8 mouse cellular contexts compared by ENCODE assay signal in the genomic region with DNA sequence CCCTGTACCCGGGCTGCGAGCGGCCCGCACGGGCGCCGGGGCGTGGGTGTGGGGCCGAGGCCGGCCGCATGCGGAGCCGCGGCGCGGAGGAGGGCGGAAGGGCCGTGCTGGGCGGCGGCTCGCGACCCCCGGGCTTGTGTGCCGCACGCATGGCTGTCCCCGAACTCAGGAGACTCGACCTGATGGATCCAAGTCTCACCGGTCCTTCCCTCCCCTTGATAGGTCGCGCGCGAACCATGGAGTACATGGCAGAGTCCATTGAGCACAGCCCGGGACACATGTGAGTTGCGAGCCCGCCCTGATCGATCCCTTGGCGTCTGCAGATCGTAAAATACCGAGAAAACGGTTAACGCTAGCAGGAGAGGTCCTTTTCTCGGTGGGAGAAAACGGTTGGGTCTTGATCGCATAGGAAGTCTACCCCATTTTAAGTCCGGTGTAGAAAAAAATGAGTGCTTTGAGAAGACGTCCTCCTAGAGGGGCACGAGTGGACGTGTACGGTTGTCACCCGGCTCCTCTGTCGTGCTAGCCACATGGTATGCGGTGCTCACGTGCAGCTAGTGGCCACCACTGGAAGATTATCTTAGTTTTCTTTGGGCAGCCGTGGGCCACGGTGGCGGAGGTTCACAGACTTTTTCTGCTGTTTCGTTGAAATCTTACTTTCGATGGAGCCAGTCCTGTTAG. TPM values are rescaled to one million over a fixed set of nuclear protein-coding genes. Genes with fewer than 3 reads are reported as not detected.
DNase-seq lines count a peak whose midpoint lies in the region; ATAC-seq and TF ChIP-seq lines count a peak whose summit lies in the region.

No protein-coding gene starts in this region.

- peak; percentile 52 for DNase-seq in 3T3-L1 (ENCODE audit: low read depth, low spot score)
- peak; percentile 46 for DNase-seq in T-cell, adult 2 months (ENCODE audit: low spot score)
- peak; percentile 47 for DNase-seq in kidney, adult 11 months
- peak; percentile 33 for DNase-seq in limb, embryonic 14.5 days (ENCODE audit: low spot score)

- peak overlapping the region; percentile 95 for H3K9ac ChIP-seq in limb, embryonic 14.5 days (ENCODE audit: low read depth, low read length, severe bottlenecking)
- H3K9ac ChIP-seq in midbrain, embryonic 13.5 days (replicated peaks) = peak overlapping the region; percentile 97
- peak overlapping the region; percentile 93 for H3K9ac ChIP-seq in stomach, embryonic 14.5 days (replicated peaks; ENCODE audit: low read depth, low read length)

- H3K4me1 ChIP-seq in limb, embryonic 14.5 days (ENCODE audit: control insufficient read depth, insufficient read depth, low read length) = peaks cover 9% of the 10 kb centered on the region
- H3K4me1 ChIP-seq in midbrain, embryonic 13.5 days (replicated peaks) = peaks cover 21% of the 10 kb centered on the region
- H3K4me1 ChIP-seq in stomach, embryonic 14.5 days (ENCODE audit: control insufficient read depth, insufficient read depth, low read length) = peaks cover 14% of the 10 kb centered on the region

- peak overlapping the region; percentile 97 for H3K4me3 ChIP-seq in limb, embryonic 14.5 days (replicated peaks; ENCODE audit: low read length)
- H3K4me3 ChIP-seq in midbrain, embryonic 13.5 days (replicated peaks) = peak overlapping the region; percentile 94
- H3K4me3 ChIP-seq in stomach, embryonic 14.5 days (ENCODE audit: low read depth, low read length) = peak overlapping the region; percentile 85

- TF ChIP-seq POLR2A in limb, embryonic 14.5 days (IDR thresholded peaks at IDR 0.05; ENCODE audit: borderline replicate concordance, extremely low read depth, insufficient read depth, insufficient read length) = no peak

- H3K4me2 ChIP-seq in limb, embryonic 14.5 days (replicated peaks; ENCODE audit: low read depth, low read length, severe bottlenecking) = peak overlapping the region; percentile 82
- peak overlapping the region; percentile 72 for H3K4me2 ChIP-seq in midbrain, embryonic 13.5 days (replicated peaks)
- H3K4me2 ChIP-seq in stomach, embryonic 14.5 days (replicated peaks; ENCODE audit: low read depth, low read length) = peak overlapping the region; percentile 86

- H3K27me3 ChIP-seq in limb, embryonic 14.5 days (ENCODE audit: control insufficient read depth, insufficient read depth, low read length) = no peaks in the 10 kb centered on the region
- no peaks in the 10 kb centered on the region for H3K27me3 ChIP-seq in midbrain, embryonic 13.5 days
- no peaks in the 10 kb centered on the region for H3K27me3 ChIP-seq in stomach, embryonic 14.5 days (ENCODE audit: control insufficient read depth, insufficient read depth, low read length)

- H3K9me3 ChIP-seq in limb, embryonic 14.5 days (ENCODE audit: control insufficient read depth, low read length) = no peaks in the 10 kb centered on the region
- H3K9me3 ChIP-seq in midbrain, embryonic 13.5 days = no peaks in the 10 kb centered on the region
- no peaks in the 10 kb centered on the region for H3K9me3 ChIP-seq in stomach, embryonic 14.5 days (ENCODE audit: control insufficient read depth, low read depth, low read length)

- peak; percentile 58 for ATAC-seq in common myeloid progenitor, adult 5-6 weeks (replicated peaks; ENCODE audit: low read depth, poor library complexity, severe bottlenecking)
- ATAC-seq in granulocyte monocyte progenitor cell, adult 5-6 weeks (replicated peaks; ENCODE audit: poor library complexity, severe bottlenecking) = peak; percentile 64
- ATAC-seq in limb, embryonic 14.5 days (ENCODE audit: low FRiP score, low read depth) = peak; percentile 82
- peak; percentile 92 for ATAC-seq in midbrain, embryonic 13.5 days
- ATAC-seq in stomach, embryonic 14.5 days (ENCODE audit: insufficient number of reproducible peaks, insufficient read depth, low FRiP score, low read depth) = peak; percentile 68

- WGBS in limb, embryonic 14.5 days = 1% methylated on average over 42 of the region's 58 CpGs
- under 1% methylated on average over 57 of the region's 58 CpGs for WGBS in midbrain, embryonic 13.5 days
- under 1% methylated on average over 48 of the region's 58 CpGs for WGBS in stomach, embryonic 14.5 days

- H3K36me3 ChIP-seq in limb, embryonic 14.5 days (ENCODE audit: control insufficient read depth, insufficient read depth, low read length) = peaks cover 8% of the 10 kb centered on the region; the same call in 1 of the 2 replicates
- 0 out of 2 replicates have a peak, but pooled peaks cover 2% of the 10 kb centered on the region for H3K36me3 ChIP-seq in midbrain, embryonic 13.5 days
- H3K36me3 ChIP-seq in stomach, embryonic 14.5 days (ENCODE audit: control insufficient read depth, insufficient read depth, low read length) = no peaks in the 10 kb centered on the region; the same call in 1 of the 2 replicates

- peak overlapping the region; percentile 89 for H3K27ac ChIP-seq in limb, embryonic 14.5 days (replicated peaks; ENCODE audit: low read depth, low read length)
- H3K27ac ChIP-seq in midbrain, embryonic 13.5 days = peak overlapping the region; percentile 92
- peak overlapping the region; percentile 88 for H3K27ac ChIP-seq in stomach, embryonic 14.5 days (ENCODE audit: low read length)

RNA-seq across cellular contexts. Expression of a gene that starts 0.5 kb away (rescaled TPM):
- total RNA-seq in common myeloid progenitor, adult 5-6 weeks (2017) = 82.3 and 97.0 TPM in 2 replicates
- total RNA-seq in granulocyte monocyte progenitor cell, adult 5-6 weeks (2014; fragmentation: Nextera tagmentation) = 78.3 and 82.2 TPM in 2 replicates
- 57.0 and 107 TPM in 2 replicates for total RNA-seq in granulocyte monocyte progenitor cell, adult 5-6 weeks (2017)
- 46.5 and 57.5 TPM in 2 replicates for polyA plus RNA-seq in limb, embryonic 14.5 days (2012; rRNA removed)
- polyA plus RNA-seq in limb, embryonic 14.5 days (2014; fragmentation: Nextera tagmentation; extraction: Ambion mirVana) = 127 and 133 TPM in 2 replicates
- 103 and 116 TPM in 2 replicates for polyA plus RNA-seq in midbrain, embryonic 13.5 days (2015; fragmentation: Nextera tagmentation; extraction: Ambion mirVana)
- 143 and 147 TPM in 2 replicates for polyA plus RNA-seq in stomach, embryonic 14.5 days (2014; fragmentation: Nextera tagmentation; extraction: Ambion mirVana)

Comparison
In these comparisons a context has a peak if more than half of its experiments do, and no peak if none do; other contexts are left out.
1. Peak in every context shown above with its lines: DNase-seq, ATAC-seq, H3K4me3 ChIP-seq and H3K27ac ChIP-seq.